Comparison of ENCODE assay signal across 17 mouse cellular contexts in the genomic region with DNA sequence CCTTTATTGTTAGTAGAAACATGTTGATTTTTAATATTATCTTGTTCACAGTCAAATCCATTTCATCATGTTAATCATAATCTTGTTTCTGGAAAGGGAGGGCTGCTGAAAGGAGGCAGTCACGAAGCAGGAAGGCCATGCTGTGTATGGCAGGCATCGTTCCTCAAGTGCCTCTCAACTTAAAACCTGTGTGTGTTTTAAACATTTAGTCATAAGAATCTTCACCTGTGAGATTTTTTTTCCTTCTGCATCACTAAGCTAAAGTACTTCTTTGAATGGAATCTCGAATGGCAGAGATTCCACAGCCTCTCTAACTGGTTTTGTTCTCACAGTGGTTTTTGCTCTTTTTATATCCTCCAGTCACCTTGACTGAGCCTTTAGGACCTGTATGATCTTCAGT.
"Had no signal": no experiment of that assay in that cellular context is flagged by ENCODE, and none has a peak within 500 bp of the region (broad histone marks: within the 10 kb centered on the region; RNA-seq: fewer than 3 reads in every experiment).

No protein-coding gene starts in this region.

- H3K27me3 ChIP-seq: liver, embryonic 13.5 days; liver, embryonic 15.5 days; megakaryocyte, embryonic 14.5 days; midbrain, embryonic 13.5 days; midbrain, embryonic 15.5 days; neural tube, embryonic 12.5 days; stomach, embryonic 15.5 days had no signal

- H3K36me3 ChIP-seq: liver, embryonic 13.5 days; liver, embryonic 15.5 days; midbrain, embryonic 13.5 days; midbrain, embryonic 15.5 days; neural tube, embryonic 12.5 days; stomach, embryonic 15.5 days had no signal

- H3K9me3 ChIP-seq: liver, embryonic 13.5 days; liver, embryonic 15.5 days; megakaryocyte, embryonic 14.5 days; midbrain, embryonic 13.5 days; midbrain, embryonic 15.5 days; neural tube, embryonic 12.5 days; stomach, embryonic 15.5 days had no signal

- ATAC-seq: liver, postnatal 0 days; midbrain, embryonic 13.5 days; midbrain, embryonic 15.5 days had no signal

- H3K4me1 ChIP-seq: liver, embryonic 13.5 days; liver, embryonic 15.5 days; midbrain, embryonic 13.5 days; midbrain, embryonic 15.5 days; neural tube, embryonic 12.5 days; stomach, embryonic 15.5 days had no signal

- DNase-seq: liver; liver, embryonic 13.5 days; liver, postnatal 0 days; right cerebral cortex, postnatal 14 days; thymus, adult 2 months; thymus, postnatal 25 days; thymus, postnatal 4 days had no signal

- H3K27ac ChIP-seq: liver, embryonic 13.5 days; liver, embryonic 15.5 days; macrophage; midbrain, embryonic 13.5 days; midbrain, embryonic 15.5 days; neural tube, embryonic 12.5 days; stomach, embryonic 15.5 days; stomach, postnatal 0 days had no signal

- H3K9ac ChIP-seq: liver, embryonic 13.5 days; liver, embryonic 15.5 days; liver, postnatal 0 days; midbrain, embryonic 13.5 days; midbrain, embryonic 15.5 days; neural tube, embryonic 12.5 days; stomach, embryonic 15.5 days had no signal

- H3K4me3 ChIP-seq: liver, embryonic 13.5 days; liver, embryonic 15.5 days; megakaryocyte, embryonic 14.5 days; midbrain, embryonic 13.5 days; midbrain, embryonic 15.5 days; neural tube, embryonic 12.5 days; stomach, embryonic 15.5 days had no signal

- H3K4me2 ChIP-seq: liver, embryonic 11.5 days; liver, embryonic 13.5 days; liver, embryonic 15.5 days; midbrain, embryonic 11.5 days; midbrain, embryonic 13.5 days; midbrain, embryonic 15.5 days; neural tube, embryonic 12.5 days; stomach, embryonic 15.5 days had no signal
